Mouse (Mus musculus): ENCODE data around the gene Snd1. TPM values are rescaled to one million over a fixed set of nuclear protein-coding genes. Genes with fewer than 3 reads are reported as not detected.

Gene Snd1
- polyA plus RNA-seq, 1 experiment from 2014 or later, result 70.5 TPM

DNA sequence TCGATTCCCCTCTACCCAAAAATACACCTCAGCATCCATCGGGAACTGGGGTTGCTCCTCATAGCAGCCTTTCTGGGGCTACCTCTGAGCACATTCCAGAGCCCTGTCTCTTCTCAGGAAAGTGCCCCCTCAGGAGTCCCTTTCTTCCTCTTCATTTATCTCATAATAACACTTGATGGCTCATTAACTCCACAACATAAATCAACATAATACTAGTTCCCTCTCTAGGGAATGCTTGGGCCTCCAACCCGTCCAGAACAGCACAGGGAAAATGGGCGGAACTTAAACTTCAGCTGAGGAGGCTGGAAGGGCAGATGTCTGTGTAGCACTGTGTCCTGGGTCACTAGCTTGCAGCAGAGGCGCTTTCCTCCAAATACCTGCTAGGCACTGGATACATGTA, 488.2 kb downstream of the Snd1 start:
- WGBS, result 55% methylated on average over 5 of the region's 5 CpGs
- no peaks in the 10 kb centered on the region; the same call in 1 of the 2 replicates for H3K27me3 ChIP-seq
- no peaks in the 10 kb centered on the region for H3K4me1 ChIP-seq (replicated peaks)
- H3K4me3 ChIP-seq, result no peak overlapping the region
- no peak for ATAC-seq (replicated peaks; ENCODE audit: insufficient number of reproducible peaks, insufficient read depth, low FRiP score, low read depth)
- H3K4me2 ChIP-seq, result no peak overlapping the region
- H3K9ac ChIP-seq, result no peak overlapping the region
- no peaks in the 10 kb centered on the region for H3K9me3 ChIP-seq (replicated peaks)
- no peaks in the 10 kb centered on the region for H3K36me3 ChIP-seq
- H3K27ac ChIP-seq, result no peak overlapping the region

DNA sequence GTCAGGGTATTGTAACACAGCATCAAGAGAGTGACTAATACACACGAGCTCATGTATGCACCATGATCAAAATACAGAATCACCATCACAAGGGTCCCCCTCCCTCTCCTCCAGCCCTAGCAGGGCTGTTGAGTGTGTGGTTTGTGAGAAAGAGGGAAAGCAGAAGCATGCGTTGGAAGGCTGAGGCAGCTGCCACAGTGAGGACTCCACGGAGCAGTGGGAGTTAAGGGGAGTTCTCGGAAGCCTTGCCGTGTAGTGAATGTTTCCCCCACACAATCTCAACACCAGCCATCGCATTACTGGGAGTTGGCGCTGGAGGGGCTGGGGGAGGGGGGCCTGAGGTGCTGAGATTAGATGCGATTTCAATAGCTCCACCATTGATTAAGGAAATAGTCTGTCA, 490.3 kb downstream of the Snd1 start:
- H3K36me3 ChIP-seq, result no peaks in the 10 kb centered on the region
- ATAC-seq (replicated peaks; ENCODE audit: insufficient number of reproducible peaks, insufficient read depth, low FRiP score, low read depth), result no peak
- no peaks in the 10 kb centered on the region for H3K27me3 ChIP-seq
- 37% methylated on average over 8 of the region's 8 CpGs for WGBS
- no peak overlapping the region for H3K27ac ChIP-seq
- no peaks in the 10 kb centered on the region for H3K4me1 ChIP-seq (replicated peaks)
- no peak overlapping the region for H3K4me3 ChIP-seq
- no peak overlapping the region for H3K4me2 ChIP-seq
- H3K9me3 ChIP-seq (replicated peaks), result no peaks in the 10 kb centered on the region
- no peak overlapping the region for H3K9ac ChIP-seq

DNA sequence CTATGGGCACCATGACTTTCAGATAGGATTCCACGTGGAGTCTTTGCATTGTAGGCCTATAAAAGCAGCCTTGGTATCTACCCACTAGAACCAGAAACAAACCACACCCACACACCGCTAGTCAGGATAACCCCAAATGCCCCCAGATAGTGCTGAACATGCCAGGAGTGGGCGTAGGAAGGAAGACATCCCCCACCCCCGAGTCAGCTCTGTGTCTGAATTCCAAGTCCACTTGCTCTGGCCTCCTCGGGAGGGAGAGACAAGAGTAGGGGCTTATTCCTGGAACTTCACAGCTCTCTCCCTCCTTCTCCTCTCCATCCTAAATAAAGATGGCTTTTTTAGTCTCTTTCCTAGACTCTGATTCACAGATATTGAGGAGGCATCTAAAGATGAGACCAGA, 494.7 kb downstream of the Snd1 start:
- no peak for ATAC-seq (replicated peaks; ENCODE audit: insufficient number of reproducible peaks, insufficient read depth, low FRiP score, low read depth)
- H3K9ac ChIP-seq, result no peak overlapping the region
- no peaks in the 10 kb centered on the region for H3K36me3 ChIP-seq
- H3K9me3 ChIP-seq (replicated peaks), result no peaks in the 10 kb centered on the region
- H3K4me2 ChIP-seq, result no peak overlapping the region
- no peaks in the 10 kb centered on the region for H3K4me1 ChIP-seq (replicated peaks)
- no peak overlapping the region for H3K27ac ChIP-seq
- 24% methylated on average over 5 of the region's 5 CpGs for WGBS
- no peak overlapping the region for H3K4me3 ChIP-seq
- no peaks in the 10 kb centered on the region; the same call in 1 of the 2 replicates for H3K27me3 ChIP-seq

DNA sequence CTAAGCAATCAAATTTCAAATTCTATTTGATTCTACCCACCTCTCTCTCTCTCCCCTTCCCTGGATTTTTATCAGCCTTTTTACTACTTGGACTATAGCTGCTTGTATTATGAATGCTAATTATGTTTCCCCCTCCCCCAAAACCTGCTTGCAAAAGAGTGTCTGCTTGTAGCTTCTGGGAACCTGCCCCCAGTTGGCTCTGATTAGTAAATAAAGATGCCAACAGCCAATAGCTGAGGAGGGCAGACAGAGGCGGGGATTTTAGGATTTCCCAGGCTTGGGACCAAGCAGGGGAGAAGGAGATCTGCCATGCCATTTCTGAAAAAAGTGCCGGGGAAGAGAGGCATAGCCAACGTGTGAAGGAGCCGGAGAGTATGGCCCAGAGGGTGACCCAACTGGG, 495.8 kb downstream of the Snd1 start:
- Histone ChIP-seq H3K36me3 (no peaks in the 10 kb centered on the region), H3K4me2 (no peak overlapping the region), H3K27me3 (no peaks in the 10 kb centered on the region; the same call in none of the 2 replicates), H3K27ac (no peak overlapping the region), H3K9me3 (replicated peaks) (no peaks in the 10 kb centered on the region), H3K9ac (no peak overlapping the region), H3K4me3 (no peak overlapping the region), H3K4me1 (replicated peaks) (no peaks in the 10 kb centered on the region)
- 49% methylated on average over 4 of the region's 4 CpGs for WGBS
- ATAC-seq (replicated peaks; ENCODE audit: insufficient number of reproducible peaks, insufficient read depth, low FRiP score, low read depth), result no peak

DNA sequence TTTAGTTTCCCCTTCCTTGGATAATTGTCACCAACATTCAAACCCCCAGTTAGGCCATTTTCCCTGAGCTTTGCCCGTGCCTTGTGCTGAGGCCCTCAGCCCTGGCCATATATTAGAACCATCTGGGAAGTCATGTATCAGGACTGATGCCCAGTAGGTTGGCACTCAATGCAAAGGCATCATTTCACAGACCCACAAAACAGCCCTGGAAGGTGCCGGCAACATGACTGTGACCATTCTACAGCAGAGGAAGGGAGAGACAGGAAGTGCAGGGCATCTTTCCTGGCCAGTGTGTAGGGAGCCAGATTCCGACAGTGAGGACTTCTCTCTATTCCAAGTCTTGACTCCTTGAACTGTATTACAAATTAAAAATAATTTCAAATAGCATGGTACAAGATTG, 499.6 kb downstream of the Snd1 start:
- WGBS, result 79% methylated on average over 3 of the region's 3 CpGs
- Histone ChIP-seq H3K27me3 (peaks cover 9% of the 10 kb centered on the region), H3K4me2 (no peak overlapping the region), H3K27ac (no peak overlapping the region), H3K9ac (no peak overlapping the region), H3K36me3 (no peaks in the 10 kb centered on the region), H3K9me3 (replicated peaks) (no peaks in the 10 kb centered on the region), H3K4me1 (replicated peaks) (no peaks in the 10 kb centered on the region), H3K4me3 (no peak overlapping the region)
- ATAC-seq (replicated peaks; ENCODE audit: insufficient number of reproducible peaks, insufficient read depth, low FRiP score, low read depth), result no peak

DNA sequence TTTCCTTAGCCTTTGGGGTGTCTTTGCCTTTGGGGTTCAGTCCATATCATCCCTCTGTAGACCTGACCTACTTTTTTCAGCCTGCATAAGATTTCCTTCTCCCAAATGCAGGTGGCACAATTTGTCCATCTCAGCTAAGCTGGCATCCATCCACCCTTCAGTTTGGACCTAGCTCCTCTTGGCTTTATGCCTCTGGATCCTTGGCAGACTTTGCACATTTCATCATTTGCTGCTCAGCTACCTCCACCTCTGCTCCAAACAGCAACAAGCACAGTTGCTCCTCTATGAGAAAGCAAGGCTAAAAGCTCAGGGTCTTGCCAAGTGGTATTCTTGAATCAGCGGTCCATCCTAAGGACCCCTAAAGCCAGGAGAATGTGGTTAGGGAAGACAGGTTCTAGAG, 500.2 kb downstream of the Snd1 start:
- Histone ChIP-seq H3K4me1 (replicated peaks) (peaks cover 1% of the 10 kb centered on the region), H3K27me3 (peaks cover 15% of the 10 kb centered on the region), H3K36me3 (no peaks in the 10 kb centered on the region), H3K9ac (no peak overlapping the region), H3K9me3 (replicated peaks) (no peaks in the 10 kb centered on the region), H3K27ac (no peak overlapping the region), H3K4me2 (no peak overlapping the region), H3K4me3 (no peak overlapping the region)
- 80% methylated on average over 1 of the region's 1 CpGs for whole genome bisulfite sequencing
- ATAC-seq (replicated peaks; ENCODE audit: insufficient number of reproducible peaks, insufficient read depth, low FRiP score, low read depth), result no peak

DNA sequence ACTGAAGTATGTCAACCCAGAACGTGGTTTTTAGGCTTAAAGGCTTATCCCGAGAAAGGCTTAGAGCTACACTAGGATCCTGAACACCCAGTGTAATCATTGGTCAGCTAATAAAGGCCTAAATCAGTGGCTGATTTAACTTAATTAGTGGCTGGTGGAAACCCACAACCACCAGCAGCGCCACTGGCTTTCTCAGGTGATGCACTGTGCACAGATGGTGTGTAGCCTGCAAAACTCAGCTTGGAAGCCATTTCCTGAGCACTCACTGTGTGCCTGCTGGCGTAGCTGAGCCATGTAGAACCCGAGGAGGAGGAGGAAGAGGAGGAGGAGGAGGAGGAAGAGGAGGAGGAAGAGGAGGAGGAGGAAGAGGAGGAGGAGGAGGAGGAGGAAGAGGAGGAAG, 503.1 kb downstream of the Snd1 start:
- no peak overlapping the region for H3K27ac ChIP-seq
- no peaks in the 10 kb centered on the region for H3K9me3 ChIP-seq (replicated peaks)

DNA sequence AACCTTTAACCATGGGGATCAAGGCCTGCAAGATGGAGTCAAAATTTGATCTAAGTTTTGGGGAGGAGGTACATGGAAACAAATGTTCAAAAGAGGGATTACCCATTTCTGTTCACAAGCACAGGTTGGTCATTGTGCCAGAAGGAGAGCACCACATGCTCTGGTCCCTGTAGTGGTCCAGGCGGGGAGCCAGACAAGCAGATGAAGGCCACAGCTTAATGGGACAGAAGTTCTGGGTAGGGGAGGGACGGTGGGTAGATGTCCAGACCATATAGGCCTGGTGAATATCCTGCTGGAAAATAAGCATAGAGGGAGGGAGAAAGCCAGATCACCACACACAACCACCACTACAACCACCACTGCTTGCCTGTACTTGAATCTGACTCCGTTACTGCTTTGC, 503.9 kb downstream of the Snd1 start:
- no peak overlapping the region for H3K9ac ChIP-seq
- no peaks in the 10 kb centered on the region for H3K9me3 ChIP-seq (replicated peaks)
- no peak overlapping the region for H3K27ac ChIP-seq
- H3K36me3 ChIP-seq, result no peaks in the 10 kb centered on the region
- H3K4me2 ChIP-seq, result no peak overlapping the region
- no peak overlapping the region for H3K4me3 ChIP-seq
- peaks cover 18% of the 10 kb centered on the region for H3K4me1 ChIP-seq (replicated peaks)
- WGBS, result 74% methylated on average over 3 of the region's 3 CpGs
- peaks cover 48% of the 10 kb centered on the region for H3K27me3 ChIP-seq
- ATAC-seq (replicated peaks; ENCODE audit: insufficient number of reproducible peaks, insufficient read depth, low FRiP score, low read depth), result no peak

More for the DNA sequence above, 503.1 kb downstream of the Snd1 start:
- ATAC-seq (replicated peaks; ENCODE audit: insufficient number of reproducible peaks, insufficient read depth, low FRiP score, low read depth), result no peak
- Histone ChIP-seq H3K4me3 (no peak overlapping the region), H3K4me2 (no peak overlapping the region), H3K4me1 (replicated peaks) (peaks cover 18% of the 10 kb centered on the region), H3K9ac (no peak overlapping the region), H3K36me3 (no peaks in the 10 kb centered on the region), H3K27me3 (peaks cover 42% of the 10 kb centered on the region)
- 60% methylated on average over 4 of the region's 5 CpGs for WGBS

DNA sequence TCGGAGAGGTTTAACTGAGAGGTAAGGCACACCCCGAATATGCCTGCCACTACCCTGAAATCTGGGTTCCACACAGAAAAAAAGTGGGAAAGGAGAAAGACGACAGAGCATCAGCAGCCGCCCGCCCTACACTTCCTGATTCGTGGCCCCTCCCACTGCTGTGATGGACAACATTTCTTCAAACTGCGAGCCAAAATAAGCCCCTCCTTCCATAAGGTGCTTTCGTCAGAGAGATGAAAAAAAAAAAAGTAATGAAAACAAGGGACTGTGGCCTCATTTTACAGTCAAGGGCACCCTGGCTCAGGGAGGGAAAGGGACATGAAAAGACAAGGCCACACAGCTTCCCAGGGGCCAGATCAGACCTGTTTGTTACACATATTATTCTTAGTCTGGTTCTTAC, 504.6 kb downstream of the Snd1 start:
- 67% methylated on average over 8 of the region's 8 CpGs for WGBS
- no peak overlapping the region for H3K27ac ChIP-seq
- H3K9me3 ChIP-seq (replicated peaks), result no peaks in the 10 kb centered on the region
- peaks cover 18% of the 10 kb centered on the region for H3K4me1 ChIP-seq (replicated peaks)
- H3K9ac ChIP-seq, result no peak overlapping the region
- H3K4me3 ChIP-seq, result no peak overlapping the region
- H3K27me3 ChIP-seq, result peaks cover 55% of the 10 kb centered on the region
- no peak overlapping the region for H3K4me2 ChIP-seq
- ATAC-seq (replicated peaks; ENCODE audit: insufficient number of reproducible peaks, insufficient read depth, low FRiP score, low read depth), result no peak
- no peaks in the 10 kb centered on the region for H3K36me3 ChIP-seq

DNA sequence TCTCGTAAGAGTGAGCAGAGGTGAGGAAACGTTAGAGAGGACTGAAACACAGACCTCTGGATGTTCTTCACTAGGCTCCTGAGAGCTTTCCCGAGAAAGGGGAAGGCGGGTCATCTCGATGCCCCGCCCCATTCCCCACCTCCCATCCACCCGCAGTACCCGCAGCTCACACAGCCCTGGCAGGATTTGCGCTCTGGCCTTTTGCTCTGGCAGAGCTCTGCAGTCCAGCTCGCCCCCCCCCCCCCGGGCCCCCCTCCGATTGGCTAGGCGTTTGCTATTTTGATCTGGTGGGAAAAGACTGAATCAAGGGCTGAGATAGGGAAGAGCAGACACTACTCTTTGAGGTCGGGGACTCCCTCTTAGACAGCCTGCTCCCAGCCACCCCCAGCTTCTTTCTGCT, 505.3 kb downstream of the Snd1 start:
- H3K27me3 ChIP-seq, result peaks cover 56% of the 10 kb centered on the region
- H3K9ac ChIP-seq, result no peak overlapping the region
- 3% methylated on average over 14 of the region's 14 CpGs for WGBS
- no peaks in the 10 kb centered on the region for H3K36me3 ChIP-seq
- peak overlapping the region; percentile 52 for H3K4me3 ChIP-seq
- ATAC-seq (replicated peaks; ENCODE audit: insufficient number of reproducible peaks, insufficient read depth, low FRiP score, low read depth), result no peak
- H3K9me3 ChIP-seq (replicated peaks), result no peaks in the 10 kb centered on the region
- H3K4me2 ChIP-seq, result peak overlapping the region; percentile 92
- peaks cover 18% of the 10 kb centered on the region for H3K4me1 ChIP-seq (replicated peaks)
- H3K27ac ChIP-seq, result no peak overlapping the region

DNA sequence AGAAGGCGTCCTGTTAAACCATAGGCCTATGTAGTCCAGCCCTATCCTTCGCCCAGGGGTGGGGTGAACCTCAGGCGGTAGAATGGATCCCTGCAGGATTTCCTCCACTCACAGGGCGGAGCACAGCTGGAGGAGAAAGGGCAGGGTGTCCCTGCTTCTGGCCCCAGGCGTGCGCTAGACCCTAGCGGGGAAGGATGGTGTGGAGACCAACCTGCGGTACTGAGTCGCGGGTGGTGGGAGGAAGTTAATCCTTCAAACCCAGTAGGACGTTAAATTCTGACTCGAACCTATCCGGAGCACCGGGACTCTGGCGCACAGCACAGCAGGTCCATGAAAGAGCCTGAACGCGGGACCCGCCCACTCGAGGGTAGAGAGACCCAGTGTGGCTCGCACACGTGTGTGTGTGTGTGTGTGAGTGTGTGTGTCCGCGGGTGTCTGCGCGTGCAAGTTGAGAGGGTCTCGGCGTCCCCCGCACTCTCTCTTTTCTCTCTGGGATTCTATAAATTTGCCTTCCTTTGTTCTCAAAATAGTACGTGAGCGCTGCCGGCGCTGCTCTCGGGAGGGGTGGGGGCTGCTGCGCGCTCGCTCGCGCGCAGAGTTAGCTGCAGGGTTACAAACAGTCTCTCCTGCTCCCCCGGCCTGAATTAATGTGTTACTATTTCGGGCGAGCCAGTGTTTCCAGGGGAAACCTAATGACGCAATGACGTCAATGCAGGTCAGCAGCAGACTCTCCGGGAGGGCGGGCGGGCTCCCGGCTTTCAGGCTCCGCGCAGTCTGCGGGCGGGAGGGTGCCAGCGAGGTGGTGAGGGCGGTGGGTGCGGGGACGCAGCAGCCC, 506.0 kb downstream of the Snd1 start:
- peaks cover 18% of the 10 kb centered on the region for H3K4me1 ChIP-seq (replicated peaks)
- WGBS, result under 1% methylated on average over 56 of the region's 56 CpGs
- peak overlapping the region; percentile 31; the same call in 1 of the 2 replicates for H3K9ac ChIP-seq
- H3K27me3 ChIP-seq, result peaks cover 56% of the 10 kb centered on the region
- H3K36me3 ChIP-seq, result no peaks in the 10 kb centered on the region
- ATAC-seq (replicated peaks; ENCODE audit: insufficient number of reproducible peaks, insufficient read depth, low FRiP score, low read depth), result peak; percentile 68
- H3K4me3 ChIP-seq, result peak overlapping the region; percentile 52
- no peak overlapping the region for H3K27ac ChIP-seq
- H3K4me2 ChIP-seq, result peak overlapping the region; percentile 92
- H3K9me3 ChIP-seq (replicated peaks), result no peaks in the 10 kb centered on the region

DNA sequence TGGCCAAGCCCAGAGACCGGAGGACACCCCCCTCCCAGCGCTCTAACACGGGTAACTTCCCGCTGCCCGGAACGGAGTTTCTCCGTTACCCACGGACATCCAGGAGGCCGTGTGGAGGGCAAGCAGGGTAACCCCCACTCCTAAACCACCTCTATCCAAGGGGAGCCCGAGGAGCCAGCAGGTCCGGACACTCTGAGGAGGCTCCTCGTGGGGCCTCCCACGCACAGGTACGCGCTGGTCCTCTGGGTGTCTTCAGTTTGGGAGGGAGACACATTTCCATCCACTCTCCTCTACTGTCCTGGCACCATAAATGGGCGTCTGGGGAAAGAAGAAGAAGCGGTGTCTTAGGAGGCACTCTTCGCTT, 506.6 kb downstream of the Snd1 start:
- Histone ChIP-seq H3K9ac (no peak overlapping the region), H3K27me3 (peaks cover 56% of the 10 kb centered on the region)
- no peak for ATAC-seq (replicated peaks; ENCODE audit: insufficient number of reproducible peaks, insufficient read depth, low FRiP score, low read depth)

More for the DNA sequence above, 506.6 kb downstream of the Snd1 start:
- no peaks in the 10 kb centered on the region for H3K36me3 ChIP-seq
- no peaks in the 10 kb centered on the region for H3K9me3 ChIP-seq (replicated peaks)
- H3K4me1 ChIP-seq (replicated peaks), result peaks cover 18% of the 10 kb centered on the region
- WGBS, result 5% methylated on average over 18 of the region's 18 CpGs
- H3K27ac ChIP-seq, result no peak overlapping the region
- H3K4me3 ChIP-seq, result peak overlapping the region; percentile 52
- peak overlapping the region; percentile 92 for H3K4me2 ChIP-seq
